Mouse (Mus musculus): Measurements from ENCODE around the gene Nelfe.
"Not testable (repeated sequence)": the region's sequence is repeated elsewhere in the genome, so short reads cannot be mapped to it uniquely, and the experiment has no call there.

Gene Nelfe

GRCm38 (mm10) chr17:34891377-34891776 lies 41.2 kb downstream of the Nelfe start:
- no peak for DNase-seq (ENCODE audit: low read depth in 2 of 2, low spot score in 2 of 2)

DNA sequence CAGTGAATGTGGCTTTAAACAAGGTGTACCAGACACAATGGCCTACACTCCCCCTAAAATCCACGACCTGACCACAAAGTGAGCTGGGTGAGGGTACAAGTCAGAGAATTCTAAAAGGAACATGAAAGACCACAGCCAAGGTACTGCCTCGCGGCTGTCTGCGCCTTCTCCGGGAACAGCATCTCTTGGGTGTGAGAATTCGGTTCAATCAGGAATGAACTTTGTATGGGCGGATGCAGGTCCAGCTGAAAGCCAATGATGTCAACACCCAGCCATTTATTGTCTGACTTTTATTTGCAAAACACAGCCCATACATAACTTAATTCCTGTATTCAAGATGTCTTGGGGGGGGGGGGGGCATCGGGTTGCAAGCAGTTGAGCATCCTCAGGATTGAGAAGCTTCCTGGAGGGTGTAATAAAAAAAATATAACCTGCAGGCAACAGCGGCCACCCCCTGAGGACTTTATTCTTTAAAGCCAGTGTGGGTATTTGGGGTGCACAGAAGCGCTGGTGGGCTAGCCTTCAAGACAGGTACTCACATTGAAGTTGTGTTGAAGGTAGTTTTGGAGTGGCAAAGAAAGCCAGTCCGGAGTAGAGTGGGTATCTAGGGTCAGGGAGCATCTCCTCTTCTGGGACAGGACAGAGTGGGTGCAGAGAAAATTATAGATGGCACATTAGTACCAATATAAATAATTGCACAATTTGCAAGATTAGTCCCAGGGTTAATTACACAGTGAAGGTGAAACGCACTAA lies 43.1 kb downstream of the Nelfe start:
- DNase-seq (ENCODE audit: low read depth in 2 of 2, low spot score in 2 of 2) = no peak

DNA sequence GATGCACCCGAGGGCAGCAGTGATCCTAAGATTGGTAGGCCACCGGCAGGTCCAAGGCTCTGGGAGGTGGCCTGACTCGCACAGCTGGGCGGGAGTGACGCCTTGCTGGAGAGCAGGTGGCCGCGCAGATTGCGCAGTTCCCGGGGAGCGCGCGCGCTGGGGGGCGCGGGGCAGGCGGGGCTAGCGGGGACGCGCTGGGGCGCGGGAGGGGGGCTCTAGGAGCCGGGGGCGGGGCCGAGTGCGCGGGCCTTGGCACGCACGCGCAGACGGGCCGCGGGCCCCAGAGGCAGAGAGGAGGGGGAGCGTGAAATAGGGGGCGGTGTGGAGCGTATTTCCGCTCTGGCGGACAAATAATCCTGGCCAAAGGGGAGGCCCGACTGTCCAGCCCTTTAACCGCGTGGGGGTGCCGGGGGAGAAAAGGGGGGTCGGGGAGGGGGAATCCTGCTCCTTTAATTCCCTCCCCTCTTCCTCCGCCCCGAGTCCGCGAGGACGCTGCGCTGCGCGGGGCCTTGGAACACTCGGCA lies 43.9 kb downstream of the Nelfe start:
- peak; percentile 64 to 74 for DNase-seq (ENCODE audit: low read depth in 2 of 2, low spot score in 2 of 2)

GRCm38 (mm10) chr17:34894801-34895530 lies 44.8 kb downstream of the Nelfe start:
- peak; percentile 21 to 35 for DNase-seq (ENCODE audit: low read depth in 2 of 2, low spot score in 2 of 2)

GRCm38 (mm10) chr17:34895724-34896123 lies 45.5 kb downstream of the Nelfe start:
- DNase-seq (ENCODE audit: low read depth in 2 of 2, low spot score in 2 of 2) = no peak

DNA sequence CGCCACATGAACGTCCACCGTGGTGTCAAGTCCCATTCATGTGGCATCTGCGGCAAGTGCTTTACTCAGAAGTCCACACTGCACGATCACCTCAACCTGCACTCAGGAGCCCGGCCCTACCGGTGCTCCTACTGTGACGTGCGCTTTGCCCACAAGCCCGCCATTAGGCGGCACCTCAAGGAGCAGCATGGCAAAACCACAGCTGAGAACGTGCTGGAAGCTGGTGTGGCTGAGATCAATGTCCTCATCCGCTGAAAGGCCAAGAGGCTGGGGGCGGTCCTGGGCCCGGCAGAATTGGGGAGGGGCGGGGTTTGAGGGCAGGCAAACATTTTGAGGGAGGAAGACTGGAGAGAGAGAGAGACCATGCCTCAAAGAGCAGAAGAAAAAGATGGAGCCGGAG lies 46.2 kb downstream of the Nelfe start:
- DNase-seq (ENCODE audit: low read depth in 2 of 2, low spot score in 2 of 2) = peak; percentile 65 to 70

- no peak for DNase-seq (ENCODE audit: low read depth in 2 of 2, low spot score in 2 of 2)
These were observed 47.4 kb downstream of the Nelfe start for GRCm38 (mm10) chr17:34897373-34898159.

DNA sequence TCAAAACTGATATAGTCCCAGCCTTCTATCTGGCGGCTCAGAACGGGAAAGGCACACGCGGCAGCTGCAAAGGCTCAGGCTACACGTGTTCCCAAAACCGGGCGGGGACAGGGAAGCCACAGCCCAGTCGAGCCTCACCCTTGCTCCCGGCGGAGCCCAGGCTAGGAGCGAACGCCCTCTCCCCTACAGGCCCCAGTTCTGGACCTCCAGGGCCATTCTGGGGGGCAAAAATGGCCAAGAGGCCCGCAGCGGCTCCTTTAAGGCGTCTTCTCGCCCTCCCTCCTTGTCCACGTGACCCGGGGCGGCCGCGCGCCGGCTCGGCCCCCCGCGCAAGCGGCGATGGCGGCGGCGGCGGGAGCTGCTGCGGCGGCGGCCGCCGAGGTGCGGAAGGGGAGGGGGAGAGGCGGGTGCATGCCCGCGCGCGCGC lies 48.0 kb downstream of the Nelfe start, which contains the start of the genes C2 and Ehmt2:
C2 (minus strand) TSS at position 106 of the 427 bp plus-strand sequence.
Ehmt2 (plus strand) TSS at position 310 of the 427 bp plus-strand sequence.
- DNase-seq (ENCODE audit: low read depth in 2 of 2, low spot score in 2 of 2) = peak; percentile 41 to 57

- no peak for DNase-seq (ENCODE audit: low read depth in 2 of 2, low spot score in 2 of 2)
These were observed 48.5 kb downstream of the Nelfe start for GRCm38 (mm10) chr17:34898706-34899052.

- DNase-seq (ENCODE audit: low read depth in 2 of 2, low spot score in 2 of 2) = peak; percentile 13 to 28
These were observed 49.1 kb downstream of the Nelfe start for GRCm38 (mm10) chr17:34899053-34899889.

DNA sequence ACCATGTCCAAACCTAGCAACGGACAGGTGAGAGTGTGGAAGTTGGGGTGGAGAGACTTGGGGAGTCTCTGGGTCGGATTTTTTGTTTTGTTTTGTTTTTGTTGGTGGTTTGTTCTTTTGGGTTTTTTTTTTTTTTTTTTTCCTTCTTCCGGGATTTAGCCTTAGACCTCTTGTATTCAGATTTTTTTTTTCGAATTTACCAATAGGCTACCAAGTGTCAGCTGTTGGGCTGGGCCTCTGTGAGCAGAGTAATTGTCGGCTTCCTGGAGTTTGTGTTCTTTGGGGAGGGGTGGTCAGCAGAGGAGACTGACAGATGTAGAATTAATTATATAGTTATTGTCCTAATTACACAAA lies 49.7 kb downstream of the Nelfe start:
- DNase-seq (ENCODE audit: low read depth in 2 of 2, low spot score in 2 of 2) = no peak

- DNase-seq (ENCODE audit: low read depth in 2 of 2, low spot score in 2 of 2) = not testable (repeated sequence)
These were observed 50.6 kb downstream of the Nelfe start for GRCm38 (mm10) chr17:34900826-34901225.

DNA sequence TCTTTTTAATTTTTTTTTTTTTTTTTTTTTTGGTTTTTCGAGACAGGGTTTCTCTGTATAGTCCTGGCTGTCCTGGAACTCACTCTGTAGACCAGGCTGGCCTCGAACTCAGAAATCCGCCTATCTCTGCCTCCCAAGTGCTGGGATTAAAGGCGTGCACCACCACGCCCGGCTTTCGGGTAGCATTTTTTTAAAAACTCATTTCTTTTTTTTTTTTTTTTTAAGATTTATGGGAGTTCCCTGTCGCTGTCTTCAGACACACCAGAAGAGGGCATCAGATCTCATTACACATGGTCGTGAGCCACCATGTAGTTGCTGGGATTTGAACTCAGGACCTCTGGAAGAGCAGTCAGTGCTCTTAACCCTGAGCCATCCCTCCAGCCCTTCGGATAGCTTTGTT lies 51.8 kb downstream of the Nelfe start:
- not testable (repeated sequence) for DNase-seq (ENCODE audit: low read depth in 2 of 2, low spot score in 2 of 2)

- DNase-seq (ENCODE audit: low read depth in 2 of 2, low spot score in 2 of 2) = no peak
These were observed 52.7 kb downstream of the Nelfe start for GRCm38 (mm10) chr17:34902895-34903294.
